Mouse (Mus musculus): ENCODE measurements at regions not wholly inside any gene's neighbourhood (a gene's known extent, or its start where the extent isn't known, plus 50 kb on each side); places are given as distances from the start of the nearest gene placed in this dataset.

DNA sequence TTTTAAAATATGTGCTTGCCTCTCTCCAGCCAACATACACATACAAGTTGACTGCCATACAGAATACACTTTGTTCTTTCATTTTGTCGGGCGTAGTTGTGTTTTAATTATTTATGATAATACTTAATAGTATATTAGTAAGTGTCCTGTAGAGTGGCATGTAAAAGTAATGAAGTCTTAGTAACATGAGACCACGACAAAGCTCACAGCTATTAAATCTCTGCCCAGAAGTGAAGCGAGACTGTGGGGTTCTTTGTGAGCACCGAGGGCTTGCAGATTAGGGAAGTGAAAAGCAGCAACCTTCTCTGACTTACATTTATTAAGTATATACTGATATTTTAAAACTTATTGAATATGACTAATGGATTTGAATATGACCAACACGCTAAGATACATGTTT, 467.2 kb downstream of the Lmo4 start:
- TF ChIP-seq CTCF (IDR thresholded peaks at IDR 0.05; ENCODE audit: low read depth), result no peak
- no peak for ATAC-seq
- Histone ChIP-seq H3K9ac (ENCODE audit: low read depth, low read length) (no peak overlapping the region), H3K36me3 (ENCODE audit: control insufficient read depth, insufficient read depth) (no peaks in the 10 kb centered on the region), H3K4me2 (replicated peaks; ENCODE audit: low read depth) (no peak overlapping the region), H3K4me1 (replicated peaks; ENCODE audit: control insufficient read depth, insufficient read depth, low read length) (no peaks in the 10 kb centered on the region), H3K27ac (ENCODE audit: low read depth, low read length) (no peak overlapping the region), H3K4me3 (ENCODE audit: low read depth, low read length) (no peak overlapping the region), H3K9me3 (ENCODE audit: control insufficient read depth) (no peaks in the 10 kb centered on the region), H3K27me3 (replicated peaks; ENCODE audit: control insufficient read depth, insufficient read depth, low read length) (no peaks in the 10 kb centered on the region)
- 88% methylated on average over 6 of the region's 6 CpGs for WGBS

DNA sequence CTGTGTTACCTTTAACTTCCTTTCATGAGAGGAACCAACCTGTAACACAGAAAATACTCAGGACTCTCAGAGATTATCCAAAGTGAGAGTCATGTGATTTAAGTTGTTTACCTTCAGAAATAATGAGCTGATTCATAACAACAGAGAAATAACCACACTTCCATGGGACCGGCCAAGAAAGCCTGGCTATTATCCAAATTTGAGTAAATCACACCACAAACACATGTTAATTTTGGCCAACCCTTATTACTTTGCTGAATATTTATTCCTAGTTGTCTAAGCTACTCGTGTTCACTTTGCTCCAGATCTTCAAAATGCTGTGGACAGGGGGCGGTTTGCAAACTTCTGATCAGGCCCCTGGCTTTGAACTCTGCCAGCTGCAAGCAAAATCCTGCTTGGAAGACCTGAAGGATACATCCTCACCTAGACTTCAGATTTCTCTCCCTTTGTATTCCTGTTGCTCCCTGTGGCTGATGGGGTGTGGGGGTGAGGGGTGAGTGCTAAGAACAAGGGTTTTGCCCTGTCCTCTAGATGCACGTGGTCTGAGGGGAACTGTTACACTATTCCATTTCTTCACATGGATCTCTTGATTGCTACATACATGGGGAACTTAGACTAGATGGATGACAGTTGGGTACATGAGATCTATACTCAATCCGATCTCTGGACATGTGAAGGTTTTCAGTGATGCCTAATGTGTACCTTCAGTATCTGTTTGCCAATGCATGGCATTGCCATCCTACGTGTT, 468.2 kb downstream of the Lmo4 start:
- Histone ChIP-seq H3K4me1 (replicated peaks; ENCODE audit: control insufficient read depth, insufficient read depth, low read length) (no peaks in the 10 kb centered on the region), H3K36me3 (ENCODE audit: control insufficient read depth, insufficient read depth) (no peaks in the 10 kb centered on the region), H3K9ac (ENCODE audit: low read depth, low read length) (no peak overlapping the region), H3K4me2 (replicated peaks; ENCODE audit: low read depth) (no peak overlapping the region), H3K27ac (ENCODE audit: low read depth, low read length) (no peak overlapping the region), H3K27me3 (replicated peaks; ENCODE audit: control insufficient read depth, insufficient read depth, low read length) (no peaks in the 10 kb centered on the region), H3K4me3 (ENCODE audit: low read depth, low read length) (no peak overlapping the region), H3K9me3 (ENCODE audit: control insufficient read depth) (no peaks in the 10 kb centered on the region)
- no peak for TF ChIP-seq CTCF (IDR thresholded peaks at IDR 0.05; ENCODE audit: low read depth)
- no peak for ATAC-seq
- 76% methylated on average over 6 of the region's 6 CpGs for WGBS

- H3K27ac ChIP-seq (ENCODE audit: low read depth, low read length), result no peak overlapping the region
- no peak overlapping the region for H3K9ac ChIP-seq (ENCODE audit: low read depth, low read length)
- H3K4me2 ChIP-seq (replicated peaks; ENCODE audit: low read depth), result no peak overlapping the region
- H3K27me3 ChIP-seq (replicated peaks; ENCODE audit: control insufficient read depth, insufficient read depth, low read length), result no peaks in the 10 kb centered on the region
- 83% methylated on average over 2 of the region's 2 CpGs for WGBS
- no peak for TF ChIP-seq CTCF (IDR thresholded peaks at IDR 0.05; ENCODE audit: low read depth)
- no peak for ATAC-seq
- H3K4me3 ChIP-seq (ENCODE audit: low read depth, low read length), result no peak overlapping the region
- H3K36me3 ChIP-seq (ENCODE audit: control insufficient read depth, insufficient read depth), result no peaks in the 10 kb centered on the region
- H3K9me3 ChIP-seq (ENCODE audit: control insufficient read depth), result no peaks in the 10 kb centered on the region
- H3K4me1 ChIP-seq (replicated peaks; ENCODE audit: control insufficient read depth, insufficient read depth, low read length), result no peaks in the 10 kb centered on the region
Measured at GRCm38 (mm10) chr3:143734791-143735190, 470.2 kb downstream of the Lmo4 start.

- Histone ChIP-seq H3K27ac (ENCODE audit: low read depth, low read length) (no peak overlapping the region), H3K27me3 (replicated peaks; ENCODE audit: control insufficient read depth, insufficient read depth, low read length) (no peaks in the 10 kb centered on the region), H3K36me3 (ENCODE audit: control insufficient read depth, insufficient read depth) (no peaks in the 10 kb centered on the region), H3K4me3 (ENCODE audit: low read depth, low read length) (no peak overlapping the region), H3K4me2 (replicated peaks; ENCODE audit: low read depth) (no peak overlapping the region), H3K9me3 (ENCODE audit: control insufficient read depth) (no peaks in the 10 kb centered on the region), H3K4me1 (replicated peaks; ENCODE audit: control insufficient read depth, insufficient read depth, low read length) (no peaks in the 10 kb centered on the region), H3K9ac (ENCODE audit: low read depth, low read length) (no peak overlapping the region)
- ATAC-seq, result no peak
- TF ChIP-seq CTCF (IDR thresholded peaks at IDR 0.05; ENCODE audit: low read depth), result no peak
- WGBS, result 65% methylated on average over 8 of the region's 8 CpGs
Measured at GRCm38 (mm10) chr3:143732966-143733725, 471.9 kb downstream of the Lmo4 start.

DNA sequence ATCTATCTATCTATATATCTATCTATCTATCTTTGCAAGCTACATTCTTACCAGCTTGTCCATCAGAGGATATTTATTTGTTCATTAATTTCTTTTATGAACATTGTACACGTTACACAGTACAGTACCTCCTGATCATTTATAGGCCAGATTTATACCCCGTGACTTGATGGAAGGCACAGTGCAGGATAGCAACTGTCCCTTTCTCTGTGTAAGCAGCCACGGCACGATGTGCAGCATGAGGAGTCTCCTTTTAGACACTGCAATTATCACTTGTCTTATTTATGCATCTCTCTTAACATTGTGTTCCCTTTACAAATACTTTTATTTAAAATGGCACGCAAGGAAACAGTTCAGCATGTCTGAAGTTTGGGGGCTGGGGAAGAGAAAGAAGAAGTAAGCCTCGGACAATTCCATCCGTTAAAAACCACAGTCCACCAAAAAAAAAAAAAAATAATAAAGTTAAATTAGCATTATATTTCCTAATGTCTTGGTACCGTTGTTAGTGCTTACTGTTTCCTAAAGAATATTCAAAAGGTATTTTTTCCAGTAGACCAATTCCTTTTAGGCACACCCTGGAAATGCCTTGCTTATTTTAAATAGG, 475.4 kb downstream of the Lmo4 start:
- 70% methylated on average over 8 of the region's 8 CpGs for WGBS
- no peak overlapping the region for H3K4me2 ChIP-seq (replicated peaks; ENCODE audit: low read depth)
- H3K36me3 ChIP-seq (ENCODE audit: control insufficient read depth, insufficient read depth), result no peaks in the 10 kb centered on the region
- H3K4me3 ChIP-seq (ENCODE audit: low read depth, low read length), result no peak overlapping the region
- no peaks in the 10 kb centered on the region for H3K9me3 ChIP-seq (ENCODE audit: control insufficient read depth)
- H3K27me3 ChIP-seq (replicated peaks; ENCODE audit: control insufficient read depth, insufficient read depth, low read length), result no peaks in the 10 kb centered on the region
- no peak for TF ChIP-seq CTCF (IDR thresholded peaks at IDR 0.05; ENCODE audit: low read depth)
- no peak overlapping the region for H3K9ac ChIP-seq (ENCODE audit: low read depth, low read length)
- no peak overlapping the region for H3K27ac ChIP-seq (ENCODE audit: low read depth, low read length)
- H3K4me1 ChIP-seq (replicated peaks; ENCODE audit: control insufficient read depth, insufficient read depth, low read length), result no peaks in the 10 kb centered on the region
- ATAC-seq, result no peak

DNA sequence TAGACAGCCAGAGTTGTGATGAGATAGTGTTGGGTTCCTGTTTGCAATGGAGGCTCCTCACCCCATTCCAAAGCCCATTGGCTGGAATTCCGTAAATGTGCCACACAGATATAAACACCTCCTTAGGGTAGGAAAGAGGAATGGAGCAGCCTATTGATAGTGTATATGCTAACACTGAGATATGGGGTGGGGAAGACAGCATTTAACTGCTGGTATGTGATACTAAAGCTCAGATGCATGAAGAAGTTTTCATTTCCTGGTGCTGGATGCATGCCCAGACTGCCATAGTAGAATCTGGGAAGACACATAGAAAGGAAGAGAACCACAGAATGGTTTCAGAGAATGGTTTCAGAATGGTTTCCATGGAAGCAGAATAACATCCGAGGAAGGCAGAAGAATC, 482.4 kb downstream of the Lmo4 start:
- H3K27me3 ChIP-seq (replicated peaks; ENCODE audit: control insufficient read depth, insufficient read depth, low read length), result no peaks in the 10 kb centered on the region
- no peaks in the 10 kb centered on the region for H3K9me3 ChIP-seq (ENCODE audit: control insufficient read depth)
- no peaks in the 10 kb centered on the region for H3K36me3 ChIP-seq (ENCODE audit: control insufficient read depth, insufficient read depth)
- no peak for ATAC-seq
- 68% methylated on average over 2 of the region's 2 CpGs for WGBS
- H3K4me2 ChIP-seq (replicated peaks; ENCODE audit: low read depth), result no peak overlapping the region
- H3K4me3 ChIP-seq (ENCODE audit: low read depth, low read length), result no peak overlapping the region
- no peak overlapping the region for H3K9ac ChIP-seq (ENCODE audit: low read depth, low read length)
- no peak overlapping the region for H3K27ac ChIP-seq (ENCODE audit: low read depth, low read length)
- H3K4me1 ChIP-seq (replicated peaks; ENCODE audit: control insufficient read depth, insufficient read depth, low read length), result no peaks in the 10 kb centered on the region
- TF ChIP-seq CTCF (IDR thresholded peaks at IDR 0.05; ENCODE audit: low read depth), result no peak
